Mouse (Mus musculus) C2C12 (cell line): ENCODE measurements at regions not wholly inside any gene's neighbourhood (a gene's known extent, or its start where the extent isn't known, plus 50 kb on each side); places are given as distances from the start of the nearest gene placed in this dataset.

Experiments
- CEBPB ChIP-seq: IDR thresholded peaks from one replicate; pipeline ENCODE4 v1.6.1; 2011; ENCODE audit warnings: low read depth, mild to moderate bottlenecking, control low read depth, moderate library complexity
- CTCF ChIP-seq: IDR thresholded peaks from one replicate; pipeline ENCODE4 v1.5.1; 2011; ENCODE audit not compliant: control insufficient read depth, insufficient read depth, insufficient read length
- MAX ChIP-seq: IDR thresholded peaks from one replicate; pipeline ENCODE4 v1.6.1; 2011; ENCODE audit warnings: mild to moderate bottlenecking, control low read depth
- USF1 ChIP-seq: IDR thresholded peaks from one replicate; pipeline ENCODE4 v1.6.1; 2011; ENCODE audit warnings: low read depth, mild to moderate bottlenecking, control low read depth, moderate library complexity

- TF ChIP-seq CTCF (no peak), USF1 (no peak), CEBPB (no peak), MAX (no peak)
Measured at GRCm38 (mm10) chr15:87876286-87876899, 332.3 kb downstream of the Fam19a5 start.
